Mouse (Mus musculus) midbrain, embryonic 12.5 days (tissue): ENCODE measurements around the gene Pawr. TPM values are rescaled to one million over a fixed set of nuclear protein-coding genes. Genes with fewer than 3 reads are reported as not detected.

Source experiments
- ATAC-seq: fragments of 200-750 bp; cut with Nextera tagmentation; 2 replicates; pipeline ENCODE4 v1.8.0; 2017; ENCODE audit warnings: low read depth, moderate TSS enrichment, moderate library complexity; ENCODE audit not compliant: low FRiP score
- H3K27ac ChIP-seq: fragments of 300-500 bp; sonication (generic); replicated peaks from 2 replicates; pipeline ENCODE4 v1.5.1; 2016; ENCODE audit warnings: mild to moderate bottlenecking
- H3K27me3 ChIP-seq: fragments of 300-500 bp; sonication (generic); 2 replicates; pipeline ENCODE4 v1.6.1; 2016; ENCODE audit warnings: mild to moderate bottlenecking
- H3K36me3 ChIP-seq: fragments of 300-500 bp; sonication (generic); 2 replicates; pipeline ENCODE4 v1.6.1; 2016
- H3K4me1 ChIP-seq: fragments of 300-500 bp; sonication (generic); 2 replicates; pipeline ENCODE4 v1.6.1; 2016
- H3K4me2 ChIP-seq: fragments of 300-500 bp; sonication (generic); replicated peaks from 2 replicates; pipeline ENCODE4 v1.6.1; 2016; ENCODE audit warnings: mild to moderate bottlenecking, moderate library complexity
- H3K4me3 ChIP-seq: fragments of 300-500 bp; sonication (generic); 2 replicates; pipeline ENCODE4 v1.5.1; 2016; ENCODE audit warnings: mild to moderate bottlenecking
- H3K9ac ChIP-seq: fragments of 300-500 bp; sonication (generic); replicated peaks from 2 replicates; pipeline ENCODE4 v1.6.1; 2016; ENCODE audit warnings: mild to moderate bottlenecking, moderate library complexity
- H3K9me3 ChIP-seq: fragments of 300-500 bp; sonication (generic); 2 replicates; pipeline ENCODE4 v1.6.1; 2016; ENCODE audit warnings: mild to moderate bottlenecking
- WGBS: fragments of 180-500 bp; shearing (Covaris S2); methylation state at CpG from one replicate; pipeline ENCODE4 v1.1.7; 2016; 5-methylcytosine and 5-hydroxymethylcytosine counted together
- polyA plus RNA-seq: library from polyadenylated mRNA; unstranded; fragments of >200 nt; fragmentation: Nextera tagmentation; extraction: Ambion mirVana; gene quantifications from 2 replicates; pipeline ENCODE4 v1.2.1, GENCODE M21; 2016

Gene Pawr
- polyA plus RNA-seq, 1 experiment from 2014 or later, result 10.9 TPM

DNA sequence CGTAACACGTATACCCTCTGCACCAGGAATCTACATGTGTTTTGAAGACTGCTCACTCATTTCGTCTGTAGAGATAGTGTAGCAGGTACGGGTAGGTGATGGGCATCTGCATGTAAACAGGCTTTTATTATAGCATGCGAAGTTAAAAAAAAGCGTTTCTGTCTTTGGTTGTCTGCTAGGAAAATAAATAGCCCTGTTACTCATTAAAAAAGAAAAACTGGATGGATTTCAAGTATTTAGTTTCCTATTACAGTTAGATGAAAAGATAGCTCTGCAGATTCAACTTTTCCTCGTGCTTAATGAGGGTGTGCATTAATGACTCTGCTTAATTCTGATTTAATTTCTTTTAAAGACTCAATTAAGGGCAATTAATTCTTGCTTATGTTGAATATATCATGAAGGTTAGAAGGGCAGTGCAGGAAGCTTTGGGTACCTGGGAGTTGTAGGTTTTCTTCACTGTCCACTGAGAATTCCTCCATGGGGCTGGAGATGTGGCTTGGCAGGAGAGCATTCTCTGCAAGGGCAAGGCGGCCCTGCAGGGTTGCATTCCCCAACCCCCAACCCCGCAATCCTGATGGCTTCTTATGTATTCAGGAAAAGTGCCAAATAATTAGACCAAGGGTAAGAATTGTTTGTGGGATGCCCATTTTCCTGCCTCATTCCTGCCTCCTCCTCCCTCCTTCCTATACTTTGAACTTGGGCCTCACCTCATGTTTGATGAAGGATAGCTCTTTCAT, 29.7 kb downstream of the Pawr start:
- 0 out of 2 replicates have a peak, but pooled peaks cover 15% of the 10 kb centered on the region for H3K9me3 ChIP-seq
- no peak overlapping the region for H3K27ac ChIP-seq
- H3K4me3 ChIP-seq, result no peak overlapping the region
- WGBS, result 78% methylated on average over 9 of the region's 9 CpGs
- no peak overlapping the region for H3K4me2 ChIP-seq
- no peaks in the 10 kb centered on the region for H3K27me3 ChIP-seq
- H3K4me1 ChIP-seq, result peaks cover 18% of the 10 kb centered on the region; the same call in 1 of the 2 replicates
- no peak overlapping the region for H3K9ac ChIP-seq
- no peak for ATAC-seq
- no peaks in the 10 kb centered on the region for H3K36me3 ChIP-seq

DNA sequence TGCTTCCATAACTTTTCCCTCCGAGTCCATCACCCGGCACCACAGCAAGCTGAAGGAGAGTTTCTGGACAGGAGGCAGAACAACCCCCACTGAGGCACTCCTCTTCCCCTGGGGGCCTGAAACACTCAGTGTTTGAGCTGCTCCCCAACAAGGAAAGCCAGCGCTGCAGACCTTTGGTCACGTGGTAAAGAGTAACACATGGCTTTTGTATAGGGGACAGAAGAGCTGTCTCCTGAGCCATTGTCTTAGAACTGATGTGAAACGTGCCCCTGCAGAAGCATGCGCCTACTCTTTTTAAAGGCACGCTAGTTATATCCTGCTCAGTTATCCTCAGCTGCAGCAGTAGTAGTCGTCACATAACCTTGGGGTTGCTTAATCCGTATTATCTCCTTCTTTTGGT, 32.0 kb downstream of the Pawr start:
- Histone ChIP-seq H3K27ac (no peak overlapping the region), H3K9ac (no peak overlapping the region), H3K4me3 (no peak overlapping the region), H3K27me3 (no peaks in the 10 kb centered on the region), H3K4me1 (peaks cover 18% of the 10 kb centered on the region; the same call in 1 of the 2 replicates), H3K36me3 (no peaks in the 10 kb centered on the region), H3K4me2 (no peak overlapping the region), H3K9me3 (0 out of 2 replicates have a peak, but pooled peaks cover 15% of the 10 kb centered on the region)
- 44% methylated on average over 9 of the region's 9 CpGs for WGBS
- peak; percentile 62 for ATAC-seq

DNA sequence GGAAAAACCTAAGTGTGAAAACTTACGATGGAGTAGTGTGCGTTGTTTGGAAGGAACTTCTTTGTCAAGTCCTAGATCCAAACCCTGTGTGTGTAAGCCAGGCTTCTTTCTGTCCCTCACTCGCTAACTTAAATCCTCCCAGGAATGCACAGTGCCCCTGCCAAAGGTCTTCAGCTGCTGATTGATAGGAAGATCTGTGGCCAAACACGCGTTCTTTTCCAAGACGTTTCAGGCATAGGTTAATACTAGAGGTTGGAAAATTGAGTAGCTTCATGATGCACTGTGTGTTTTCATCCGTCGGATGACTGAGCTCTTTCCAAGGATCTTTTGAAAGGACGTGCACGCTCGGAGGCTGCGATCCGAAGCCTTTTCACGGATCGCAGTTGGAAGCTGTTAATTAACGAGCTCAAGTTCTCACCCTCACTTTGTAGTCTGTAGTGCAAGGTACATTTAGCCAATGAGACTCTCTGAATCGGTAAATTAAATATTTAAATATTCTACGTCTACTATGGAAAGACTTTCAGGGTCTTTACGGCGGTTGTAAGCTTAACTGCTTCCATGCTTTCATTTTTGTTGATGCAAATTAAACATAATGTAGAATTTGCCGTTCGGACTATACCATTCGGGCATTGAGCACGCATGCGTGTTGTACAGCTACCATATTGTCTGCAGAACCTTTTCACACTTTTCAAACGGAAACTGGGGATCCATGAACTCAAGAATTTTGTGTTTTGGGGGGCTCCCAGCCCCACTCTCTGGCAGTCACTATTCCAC, 33.2 kb downstream of the Pawr start:
- Histone ChIP-seq H3K36me3 (no peaks in the 10 kb centered on the region), H3K4me3 (no peak overlapping the region), H3K9ac (no peak overlapping the region), H3K9me3 (0 out of 2 replicates have a peak, but pooled peaks cover 15% of the 10 kb centered on the region), H3K4me1 (peaks cover 18% of the 10 kb centered on the region; the same call in 1 of the 2 replicates), H3K27me3 (no peaks in the 10 kb centered on the region), H3K27ac (no peak overlapping the region), H3K4me2 (no peak overlapping the region)
- no peak for ATAC-seq
- 77% methylated on average over 26 of the region's 26 CpGs for WGBS

DNA sequence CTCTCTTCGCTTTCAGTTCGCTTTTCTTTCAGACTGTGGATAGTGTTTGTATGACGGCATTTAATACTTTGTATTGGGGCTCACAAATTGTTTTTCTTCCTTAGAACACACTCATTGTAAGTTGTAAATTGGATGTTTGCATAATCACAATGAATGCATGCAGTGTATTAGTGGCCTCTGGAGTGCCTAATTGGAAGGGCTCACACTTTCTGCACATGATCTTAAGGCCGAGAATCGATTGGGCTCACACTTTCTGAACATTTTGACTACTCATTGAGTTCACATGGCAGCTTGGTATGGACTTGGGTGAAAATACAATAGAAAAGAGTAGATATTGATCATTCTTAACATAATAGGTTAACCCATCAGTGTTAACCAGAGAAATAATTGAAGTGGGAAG, 34.3 kb downstream of the Pawr start:
- Histone ChIP-seq H3K27ac (no peak overlapping the region), H3K9ac (no peak overlapping the region), H3K4me1 (peaks cover 18% of the 10 kb centered on the region; the same call in 1 of the 2 replicates), H3K9me3 (0 out of 2 replicates have a peak, but pooled peaks cover 15% of the 10 kb centered on the region), H3K27me3 (no peaks in the 10 kb centered on the region), H3K36me3 (no peaks in the 10 kb centered on the region), H3K4me3 (no peak overlapping the region), H3K4me2 (no peak overlapping the region)
- 92% methylated on average over 5 of the region's 5 CpGs for WGBS
- no peak for ATAC-seq

DNA sequence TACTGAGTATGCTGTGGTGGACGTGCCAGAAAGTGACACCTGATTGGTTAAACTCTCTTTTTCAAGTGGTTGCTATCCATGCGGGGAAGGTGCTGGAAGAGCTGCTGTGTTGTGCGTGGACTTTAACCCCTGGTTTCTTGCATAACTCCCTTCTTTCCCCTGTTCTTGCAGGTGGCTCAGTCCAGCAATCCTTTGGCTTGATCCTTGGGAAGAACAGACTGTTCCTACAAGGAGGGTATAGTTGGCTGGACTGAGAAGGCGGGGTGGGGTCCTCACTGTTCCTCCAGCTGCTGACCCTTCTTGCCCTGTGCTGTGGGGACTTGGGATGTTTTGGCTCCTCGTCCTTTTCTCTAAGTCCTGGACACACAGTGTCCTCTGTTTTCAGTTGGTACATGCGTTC, 36.4 kb downstream of the Pawr start:
- Histone ChIP-seq H3K27ac (no peak overlapping the region), H3K9me3 (0 out of 2 replicates have a peak, but pooled peaks cover 15% of the 10 kb centered on the region), H3K9ac (no peak overlapping the region), H3K4me3 (no peak overlapping the region), H3K4me2 (no peak overlapping the region), H3K27me3 (no peaks in the 10 kb centered on the region), H3K4me1 (peaks cover 19% of the 10 kb centered on the region), H3K36me3 (no peaks in the 10 kb centered on the region)
- ATAC-seq, result no peak
- WGBS, result 88% methylated on average over 6 of the region's 6 CpGs

DNA sequence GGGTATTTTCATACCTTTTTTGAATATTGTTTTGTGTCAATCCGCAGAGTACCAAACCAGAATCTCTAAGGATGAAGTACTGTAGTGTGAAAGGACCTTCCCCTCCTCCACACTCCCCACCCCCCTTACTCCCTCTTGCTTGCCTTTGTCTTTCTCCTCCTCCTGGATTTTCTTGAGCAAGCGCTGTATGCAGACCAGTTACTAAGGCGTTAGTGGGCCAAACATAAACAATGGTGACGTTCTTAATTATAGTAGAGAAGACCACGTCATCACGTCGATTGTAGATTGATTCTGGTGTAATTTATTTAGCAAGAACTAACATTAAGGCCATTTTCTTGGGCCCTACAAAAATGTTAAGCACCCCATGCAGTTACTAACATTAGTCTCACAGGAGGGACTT, 40.3 kb downstream of the Pawr start:
- H3K4me2 ChIP-seq, result no peak overlapping the region
- ATAC-seq, result no peak
- no peak overlapping the region for H3K27ac ChIP-seq
- H3K27me3 ChIP-seq, result no peaks in the 10 kb centered on the region
- H3K4me1 ChIP-seq, result peaks cover 10% of the 10 kb centered on the region
- H3K9ac ChIP-seq, result no peak overlapping the region
- H3K4me3 ChIP-seq, result no peak overlapping the region
- WGBS, result 57% methylated on average over 7 of the region's 7 CpGs
- H3K36me3 ChIP-seq, result no peaks in the 10 kb centered on the region
- no peaks in the 10 kb centered on the region for H3K9me3 ChIP-seq

DNA sequence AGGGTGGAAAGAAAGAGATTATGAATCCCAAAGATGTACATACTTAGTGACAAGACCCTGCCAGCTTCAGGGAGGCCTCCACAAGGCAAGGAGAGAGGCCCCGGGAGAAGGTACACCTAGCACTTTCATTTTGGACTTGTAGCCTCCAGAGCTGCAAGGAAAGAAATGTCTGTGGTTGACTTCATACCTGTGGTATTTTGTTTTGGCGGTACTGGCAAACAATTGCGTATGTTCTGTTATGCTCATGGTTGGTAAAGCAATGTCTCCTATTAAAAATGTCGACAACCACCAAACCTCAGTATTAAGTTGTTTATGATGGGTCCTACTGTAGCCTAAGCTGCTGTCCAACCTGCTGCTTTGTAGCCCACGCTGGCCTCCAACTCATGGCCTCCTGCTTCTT, 40.9 kb downstream of the Pawr start:
- ATAC-seq, result no peak
- H3K9me3 ChIP-seq, result no peaks in the 10 kb centered on the region
- no peak overlapping the region for H3K9ac ChIP-seq
- no peaks in the 10 kb centered on the region for H3K27me3 ChIP-seq
- no peak overlapping the region for H3K4me2 ChIP-seq
- 96% methylated on average over 5 of the region's 5 CpGs for WGBS
- no peaks in the 10 kb centered on the region for H3K36me3 ChIP-seq
- no peak overlapping the region for H3K4me3 ChIP-seq
- peaks cover 10% of the 10 kb centered on the region for H3K4me1 ChIP-seq
- H3K27ac ChIP-seq, result no peak overlapping the region

DNA sequence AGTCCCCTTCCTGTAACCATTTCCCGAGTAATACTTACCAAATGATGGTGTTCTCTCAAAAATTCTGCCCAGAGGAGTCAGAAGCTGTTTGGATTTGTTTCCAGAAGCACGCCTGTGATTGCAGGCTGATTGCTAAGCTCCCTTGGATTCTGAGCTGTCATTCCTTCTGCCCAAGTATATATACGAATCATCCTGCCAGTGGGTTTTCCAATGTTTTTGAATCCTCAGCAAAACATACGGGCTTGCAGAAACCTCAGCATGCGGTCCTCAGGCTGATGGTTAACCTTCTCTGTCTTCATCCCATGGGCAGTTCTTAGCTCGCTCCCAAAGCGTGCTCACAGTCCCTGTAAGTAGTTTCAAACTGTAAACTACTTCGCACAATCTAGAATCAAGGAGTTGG, 43.9 kb downstream of the Pawr start:
- Histone ChIP-seq H3K9ac (no peak overlapping the region), H3K36me3 (no peaks in the 10 kb centered on the region), H3K27ac (no peak overlapping the region), H3K27me3 (no peaks in the 10 kb centered on the region), H3K4me3 (no peak overlapping the region), H3K4me1 (peaks cover 10% of the 10 kb centered on the region), H3K4me2 (no peak overlapping the region), H3K9me3 (no peaks in the 10 kb centered on the region)
- 93% methylated on average over 8 of the region's 8 CpGs for WGBS
- ATAC-seq, result no peak

DNA sequence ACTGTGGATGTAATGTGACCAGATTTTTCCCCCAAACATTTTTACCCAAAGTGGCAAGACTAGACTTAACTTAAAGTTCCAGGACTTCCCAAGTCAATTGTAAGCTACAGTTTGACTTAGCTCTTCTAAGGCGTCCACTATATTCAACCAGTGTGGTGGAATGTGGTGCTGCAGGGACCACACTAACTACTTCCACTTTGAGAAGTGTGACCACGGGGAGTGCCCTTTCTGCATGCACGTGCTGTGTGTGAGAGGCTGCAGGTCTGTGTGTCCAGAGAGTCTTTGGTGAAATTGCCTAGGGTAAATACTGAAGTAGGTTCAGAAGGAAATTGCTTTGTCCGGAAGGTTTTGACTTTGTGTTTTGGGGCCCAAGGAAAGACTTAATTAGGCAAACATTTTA, 44.4 kb downstream of the Pawr start:
- H3K4me2 ChIP-seq, result no peak overlapping the region
- no peak overlapping the region for H3K4me3 ChIP-seq
- no peaks in the 10 kb centered on the region for H3K27me3 ChIP-seq
- no peaks in the 10 kb centered on the region for H3K9me3 ChIP-seq
- H3K27ac ChIP-seq, result no peak overlapping the region
- WGBS, result 91% methylated on average over 4 of the region's 4 CpGs
- H3K9ac ChIP-seq, result no peak overlapping the region
- no peaks in the 10 kb centered on the region for H3K36me3 ChIP-seq
- H3K4me1 ChIP-seq, result peaks cover 10% of the 10 kb centered on the region
- no peak for ATAC-seq

DNA sequence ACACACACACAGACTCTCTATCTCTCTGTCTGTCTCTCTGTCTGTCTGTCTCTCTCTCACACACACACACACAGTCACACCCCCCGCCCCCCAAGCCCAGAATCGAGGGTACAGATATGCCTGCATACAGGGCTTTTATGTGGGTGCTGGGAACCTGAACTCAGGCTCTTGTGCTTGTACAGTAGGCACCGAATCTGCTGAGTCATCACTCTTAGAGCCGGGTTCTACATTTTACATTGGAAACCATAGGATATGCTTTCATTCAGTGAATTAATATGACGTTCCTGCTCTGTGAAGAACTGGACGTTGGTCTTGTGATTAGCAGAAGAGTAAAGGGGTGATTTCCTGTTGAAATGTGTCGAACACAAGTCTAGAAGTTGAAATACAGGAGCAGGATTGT, 45.4 kb downstream of the Pawr start:
- H3K4me3 ChIP-seq, result no peak overlapping the region
- 95% methylated on average over 7 of the region's 7 CpGs for WGBS
- no peak overlapping the region for H3K4me2 ChIP-seq
- ATAC-seq, result no peak
- no peak overlapping the region for H3K27ac ChIP-seq
- peaks cover 4% of the 10 kb centered on the region; the same call in 1 of the 2 replicates for H3K4me1 ChIP-seq
- H3K36me3 ChIP-seq, result no peaks in the 10 kb centered on the region
- H3K9ac ChIP-seq, result no peak overlapping the region
- H3K9me3 ChIP-seq, result no peaks in the 10 kb centered on the region
- H3K27me3 ChIP-seq, result no peaks in the 10 kb centered on the region

DNA sequence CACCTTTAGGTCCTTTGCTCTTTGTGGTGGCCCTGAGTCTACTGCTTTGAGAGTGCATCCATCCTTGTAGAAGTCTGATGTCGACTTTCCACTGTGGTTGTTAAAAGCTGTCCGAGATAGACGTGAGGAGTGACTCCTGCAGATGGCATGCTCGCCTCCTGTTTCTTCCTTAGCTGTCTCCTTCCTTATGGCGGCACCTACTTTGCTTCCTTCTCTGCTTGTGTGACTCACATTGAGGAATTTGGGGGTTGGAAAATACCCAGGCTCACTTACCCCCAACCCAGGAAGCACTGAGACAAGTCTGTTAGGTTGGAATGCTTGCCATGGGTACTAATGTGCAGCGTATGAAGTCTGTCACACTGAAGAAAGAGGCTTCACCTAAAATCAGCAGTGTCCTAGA, 46.1 kb downstream of the Pawr start:
- Histone ChIP-seq H3K36me3 (no peaks in the 10 kb centered on the region), H3K9ac (no peak overlapping the region), H3K4me2 (no peak overlapping the region), H3K9me3 (no peaks in the 10 kb centered on the region), H3K27me3 (no peaks in the 10 kb centered on the region), H3K4me1 (no peaks in the 10 kb centered on the region; the same call in 1 of the 2 replicates), H3K4me3 (no peak overlapping the region), H3K27ac (no peak overlapping the region)
- WGBS, result 94% methylated on average over 6 of the region's 6 CpGs
- no peak for ATAC-seq

DNA sequence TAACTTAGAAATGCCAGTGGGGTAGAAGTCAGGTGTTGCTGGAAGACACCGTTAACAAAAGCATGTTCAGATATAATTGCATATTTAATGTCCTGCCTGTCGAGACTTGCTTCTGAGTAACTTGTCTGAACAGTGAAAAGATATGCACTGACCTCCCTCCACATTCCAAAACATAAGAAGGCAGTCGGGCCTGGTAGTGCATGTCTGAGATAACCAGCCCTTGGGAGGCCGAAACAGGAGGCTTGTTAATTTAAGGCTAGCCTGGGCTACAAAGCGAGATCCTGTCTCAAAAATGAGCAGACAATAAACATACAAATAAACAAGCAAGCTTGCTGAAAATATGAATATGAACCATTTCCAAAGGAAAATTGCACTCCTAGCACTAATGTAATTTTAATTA, 46.6 kb downstream of the Pawr start:
- H3K36me3 ChIP-seq, result no peaks in the 10 kb centered on the region
- WGBS, result 93% methylated on average over 5 of the region's 5 CpGs
- no peak for ATAC-seq

More for the DNA sequence above, 46.6 kb downstream of the Pawr start:
- no peak overlapping the region for H3K4me2 ChIP-seq
- H3K4me1 ChIP-seq, result no peaks in the 10 kb centered on the region
- no peaks in the 10 kb centered on the region for H3K9me3 ChIP-seq
- no peaks in the 10 kb centered on the region for H3K27me3 ChIP-seq
- H3K4me3 ChIP-seq, result no peak overlapping the region
- H3K27ac ChIP-seq, result no peak overlapping the region
- H3K9ac ChIP-seq, result no peak overlapping the region
